Mouse (Mus musculus): ENCODE data around the gene 4933427D14Rik.
A peak's percentile ranks its signal among the peaks of the same experiment; 100 is the strongest.
"Not testable (repeated sequence)": the region's sequence is repeated elsewhere in the genome, so short reads cannot be mapped to it uniquely, and the experiment has no call there.

Gene 4933427D14Rik

DNA sequence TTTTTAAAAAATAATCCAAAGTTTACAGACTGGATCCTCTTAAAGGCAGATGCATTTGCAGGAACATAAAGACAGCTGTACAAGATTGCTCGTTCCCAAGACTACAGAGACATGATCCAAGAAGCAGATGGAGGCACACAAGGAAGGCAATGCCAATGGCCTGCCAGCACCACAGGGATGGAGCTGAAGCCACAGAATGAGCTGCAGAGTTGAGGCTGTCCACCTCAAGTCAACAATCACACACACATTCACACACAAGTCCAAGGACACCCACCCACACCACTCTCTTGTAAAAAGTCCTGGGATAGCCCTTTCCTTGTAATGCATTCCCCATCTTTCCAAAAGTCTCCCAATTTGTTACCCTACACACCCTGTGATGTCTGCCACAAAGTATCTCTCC lies 3.8 kb downstream of the 4933427D14Rik start:
- no peak for DNase-seq (ENCODE audit: low spot score in 2 of 2)

DNA sequence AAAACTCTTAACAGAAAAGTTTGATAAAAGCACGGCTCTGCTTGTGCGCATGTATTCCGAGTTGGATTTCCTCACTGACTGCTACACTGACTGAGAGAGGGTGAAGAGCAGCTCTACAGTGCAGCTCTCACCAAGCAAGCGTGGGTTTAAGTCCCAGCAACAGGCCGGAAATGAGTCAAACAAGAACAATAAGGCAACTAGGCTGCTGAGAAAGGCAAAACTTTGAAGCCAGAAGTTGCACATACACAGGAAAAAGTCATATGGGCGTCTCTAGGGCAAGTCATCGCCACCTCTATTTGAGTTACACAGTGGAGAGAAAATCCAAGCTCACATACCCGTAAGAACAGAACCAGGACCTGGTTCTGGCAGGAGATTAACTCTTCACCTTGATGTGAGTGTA lies 10.8 kb downstream of the 4933427D14Rik start:
- DNase-seq (ENCODE audit: low spot score in 2 of 2): no peak

DNA sequence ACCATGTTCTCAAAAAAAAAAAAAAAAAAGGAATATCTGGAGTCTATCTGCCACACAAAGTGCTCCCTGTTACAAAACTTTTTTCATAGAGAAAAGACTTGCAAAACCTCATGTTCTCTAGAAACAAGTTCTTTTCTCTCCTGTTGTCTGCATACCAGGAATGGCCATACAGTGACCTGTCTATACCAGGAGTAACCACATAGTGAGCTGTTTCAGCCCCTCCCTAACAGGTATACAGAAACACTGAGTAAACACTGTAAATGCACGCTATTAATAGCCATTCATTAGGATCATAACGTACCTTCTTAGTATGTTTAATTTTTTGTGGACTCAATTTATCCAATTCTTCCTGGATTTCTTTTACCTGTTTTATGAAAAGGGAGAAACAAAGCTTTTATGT lies 13.0 kb downstream of the 4933427D14Rik start:
- DNase-seq (ENCODE audit: low spot score in 2 of 2): no peak

DNA sequence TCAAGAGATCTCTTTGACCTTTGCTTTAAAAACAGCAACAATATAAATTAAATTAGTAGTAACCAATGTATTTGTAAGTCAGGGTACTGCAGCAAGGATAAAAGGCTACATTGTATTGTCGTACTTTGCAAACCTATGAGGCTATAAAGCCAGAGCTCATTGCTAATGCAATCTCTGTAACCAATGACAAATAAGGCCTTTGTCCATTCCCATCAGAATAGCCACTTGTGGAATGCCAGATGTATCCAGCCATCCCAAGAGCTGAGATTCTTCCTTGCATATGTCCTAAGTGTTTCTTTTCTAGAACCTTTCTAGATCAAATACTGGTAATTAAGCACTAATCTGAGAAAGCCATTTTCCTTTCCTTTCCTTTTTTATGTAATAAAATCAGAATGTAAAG lies 16.4 kb downstream of the 4933427D14Rik start:
- DNase-seq (ENCODE audit: low spot score in 2 of 2): no peak

GRCm38 (mm10) chr11:72184252-72184651 lies 23.0 kb downstream of the 4933427D14Rik start:
- DNase-seq (ENCODE audit: low spot score in 2 of 2): no peak

GRCm38 (mm10) chr11:72181136-72181535 lies 26.1 kb downstream of the 4933427D14Rik start:
- no peak for DNase-seq (ENCODE audit: low spot score in 2 of 2)

- no peak for DNase-seq (ENCODE audit: low spot score in 2 of 2)
These were observed 26.7 kb downstream of the 4933427D14Rik start for GRCm38 (mm10) chr11:72180556-72180955.

DNA sequence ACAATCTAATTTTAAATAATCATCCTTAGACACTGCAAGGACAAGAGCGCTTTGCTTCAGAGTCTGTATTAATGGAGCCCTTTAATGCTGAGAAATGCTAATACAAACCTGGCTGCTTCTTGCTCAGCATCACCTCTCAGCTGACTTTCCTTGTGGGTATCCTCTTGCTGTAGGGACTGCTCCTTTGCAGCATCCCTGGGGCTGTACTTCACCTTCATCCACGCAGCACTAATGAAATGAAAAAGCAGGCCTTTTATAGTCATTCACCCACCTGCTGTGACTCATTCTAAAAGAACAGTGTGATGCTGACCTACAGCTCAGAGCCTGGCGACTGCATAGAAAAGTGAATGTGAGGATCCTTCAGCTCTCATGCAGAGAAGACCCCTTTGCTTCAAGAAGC lies 30.7 kb downstream of the 4933427D14Rik start:
- DNase-seq (ENCODE audit: low spot score in 2 of 2): no peak

- DNase-seq (ENCODE audit: low spot score in 2 of 2): no peak
These were observed 31.3 kb downstream of the 4933427D14Rik start for GRCm38 (mm10) chr11:72175966-72176365.

GRCm38 (mm10) chr11:72174721-72175120 lies 32.5 kb downstream of the 4933427D14Rik start:
- no peak for DNase-seq (ENCODE audit: low spot score in 2 of 2)

DNA sequence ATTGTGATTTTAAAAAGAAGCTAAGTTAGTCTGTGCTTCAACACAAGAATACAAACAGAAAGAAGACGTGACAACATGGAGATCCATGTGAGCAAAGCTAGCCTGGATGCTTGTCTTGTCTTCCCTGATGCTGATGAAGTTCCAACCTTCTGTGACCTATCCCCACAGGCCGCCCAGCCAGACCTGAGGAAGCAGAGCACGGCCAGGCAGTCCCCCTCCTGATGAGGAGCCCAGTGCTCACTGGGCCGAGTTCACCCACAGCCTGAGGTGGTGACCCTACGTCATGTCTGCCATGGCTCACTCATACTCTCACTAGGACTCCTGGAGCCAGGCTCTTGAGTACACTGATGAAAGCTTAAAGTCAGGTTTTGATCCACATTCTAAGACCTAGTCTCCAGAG lies 33.8 kb downstream of the 4933427D14Rik start:
- DNase-seq (ENCODE audit: low spot score in 2 of 2): no peak

GRCm38 (mm10) chr11:72171906-72172305 lies 35.4 kb downstream of the 4933427D14Rik start:
- not testable (repeated sequence) for DNase-seq (ENCODE audit: low spot score in 2 of 2)

DNA sequence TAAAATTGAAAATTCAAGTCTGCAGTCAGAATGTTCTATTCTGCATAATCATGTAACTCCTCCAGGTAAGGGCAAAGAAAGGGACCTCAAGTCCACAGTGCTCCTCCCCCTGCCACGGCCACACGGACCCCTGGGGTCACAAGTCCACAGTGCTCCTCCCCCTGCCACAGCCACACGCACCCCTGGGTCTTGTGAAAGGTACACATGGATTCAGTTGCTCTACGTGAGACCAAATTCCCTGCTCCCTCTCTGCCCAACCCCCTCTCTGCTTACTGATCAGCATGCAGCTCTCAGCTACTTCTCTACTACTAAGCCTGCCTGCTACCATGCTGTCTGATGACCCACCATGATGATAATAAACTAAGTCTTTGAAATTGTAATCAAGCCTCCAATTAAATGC lies 37.4 kb downstream of the 4933427D14Rik start:
- DNase-seq (ENCODE audit: low spot score in 2 of 2): no peak

DNA sequence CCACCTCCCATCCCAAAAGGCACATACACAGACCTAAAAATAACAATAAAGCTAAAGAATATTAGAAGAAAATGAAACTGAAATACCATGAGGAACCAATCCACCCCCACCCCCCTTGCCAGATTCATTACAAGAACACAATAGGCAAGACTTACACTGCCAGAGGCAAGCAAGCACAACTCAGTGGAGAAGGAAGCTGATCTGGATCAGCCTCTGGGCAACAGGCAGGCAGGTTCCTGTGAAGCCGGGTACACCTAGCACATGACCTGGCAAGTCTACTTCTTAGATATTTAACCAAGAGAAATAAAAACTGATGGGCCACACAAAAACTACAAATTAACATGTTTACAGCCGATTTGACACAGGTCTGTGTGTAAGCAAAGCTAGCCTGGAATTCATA lies 44.1 kb downstream of the 4933427D14Rik start:
- no peak for DNase-seq (ENCODE audit: low spot score in 2 of 2)

DNA sequence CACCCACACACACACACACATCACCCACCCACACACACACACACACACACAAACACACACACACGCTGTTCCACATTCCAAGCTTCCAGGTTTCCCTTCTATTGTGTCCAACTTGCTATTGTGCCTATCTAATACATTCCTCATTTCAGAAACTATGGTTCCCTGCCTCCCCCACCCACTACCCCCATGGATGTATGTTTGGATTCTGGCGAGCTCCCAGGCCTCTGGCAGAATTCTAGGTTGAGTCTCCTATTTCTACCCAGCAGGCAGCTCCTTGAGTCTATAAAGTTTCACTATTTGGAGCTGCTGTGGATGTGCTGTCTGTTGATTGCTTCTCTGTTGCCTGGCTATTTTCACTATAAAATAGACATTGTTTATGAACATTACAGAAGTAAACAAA lies 50.6 kb downstream of the 4933427D14Rik start:
- peak in 1 of 2 experiments; percentile 60 for DNase-seq (ENCODE audit: low spot score in 2 of 2)

DNA sequence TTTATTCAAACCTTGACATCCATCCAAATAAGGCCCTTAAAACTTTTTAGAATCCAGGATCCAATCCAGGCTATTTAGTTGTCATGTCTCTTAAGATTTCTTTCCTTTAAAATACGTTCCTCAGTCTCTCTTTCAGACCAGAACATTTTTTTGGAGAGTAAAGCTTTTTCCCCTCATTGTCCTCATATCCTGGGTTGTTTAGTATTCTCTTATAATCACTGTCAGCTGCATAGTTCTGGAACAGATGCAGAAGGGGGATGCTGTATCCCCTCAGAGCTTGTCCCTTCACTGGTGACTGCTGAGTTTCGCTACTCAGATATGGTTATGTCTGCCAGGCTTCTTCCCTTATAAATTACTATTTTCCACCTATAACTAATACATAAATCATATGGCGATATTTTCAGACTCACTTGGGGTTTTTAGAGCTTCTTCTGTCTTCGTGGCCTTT lies 51.3 kb downstream of the 4933427D14Rik start:
- no peak for DNase-seq (ENCODE audit: low spot score in 2 of 2)

- peak; percentile 69 to 81 for DNase-seq (ENCODE audit: low spot score in 2 of 2)
These were observed 51.9 kb downstream of the 4933427D14Rik start for GRCm38 (mm10) chr11:72155186-72155980.

DNA sequence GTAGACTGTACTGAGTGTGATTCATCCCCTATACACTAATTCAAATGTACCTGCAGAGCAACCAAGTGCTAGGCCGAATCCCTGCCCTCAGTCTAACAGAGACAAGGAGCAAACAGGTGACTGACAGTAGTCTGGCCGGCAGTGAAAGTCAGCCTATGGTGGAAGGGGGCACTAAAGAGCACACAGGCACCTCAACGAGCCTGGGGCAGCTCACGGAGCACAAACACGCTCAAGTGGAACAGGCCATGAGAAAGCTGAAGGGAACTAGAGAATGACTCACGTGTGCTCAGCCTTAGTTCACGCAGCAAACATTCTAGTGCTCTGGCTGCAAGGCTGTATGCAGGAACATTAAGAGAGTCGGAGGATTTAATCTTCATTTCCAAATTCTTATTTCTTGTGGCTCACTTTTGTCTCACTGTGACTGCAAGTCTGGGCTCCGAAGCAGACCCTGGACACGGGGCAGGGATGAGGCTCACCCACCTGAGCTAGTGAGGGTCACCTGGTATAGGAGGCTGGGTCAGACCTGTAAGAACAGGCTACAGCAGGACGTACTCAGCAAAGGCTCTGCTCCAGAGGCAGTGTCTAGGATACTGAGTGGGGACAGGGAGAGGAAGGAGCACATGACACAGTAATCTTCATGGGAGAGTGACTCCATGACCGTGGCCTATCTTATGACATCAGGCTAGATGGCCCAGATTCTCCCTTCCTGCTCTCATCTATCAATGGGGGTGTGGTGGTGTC lies 54.0 kb downstream of the 4933427D14Rik start:
- DNase-seq (ENCODE audit: low spot score in 2 of 2): no peak

- no peak for DNase-seq (ENCODE audit: low spot score in 2 of 2)
These were observed 56.1 kb downstream of the 4933427D14Rik start for GRCm38 (mm10) chr11:72151120-72151519.

- DNase-seq (ENCODE audit: low spot score in 2 of 2): no peak
These were observed 59.3 kb downstream of the 4933427D14Rik start for GRCm38 (mm10) chr11:72147910-72148309.

DNA sequence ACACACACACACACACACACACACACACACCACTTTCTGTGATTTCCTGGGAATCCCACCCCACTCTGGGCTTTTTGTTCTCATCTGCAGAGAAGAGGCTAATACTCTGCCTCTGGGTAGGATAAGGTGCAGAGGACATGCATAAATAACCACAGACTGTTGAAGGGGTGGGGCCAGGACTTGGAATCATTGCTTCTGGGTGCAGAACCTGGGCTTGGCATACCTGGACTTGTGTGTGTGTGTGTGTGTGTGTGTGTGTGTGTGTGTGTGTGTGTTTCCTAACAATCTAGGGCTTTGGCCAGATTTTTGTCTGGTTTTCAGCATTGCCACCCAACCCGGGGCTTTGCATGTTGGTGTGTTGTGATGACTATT lies 61.4 kb downstream of the 4933427D14Rik start:
- no peak for DNase-seq (ENCODE audit: low spot score in 2 of 2)

DNA sequence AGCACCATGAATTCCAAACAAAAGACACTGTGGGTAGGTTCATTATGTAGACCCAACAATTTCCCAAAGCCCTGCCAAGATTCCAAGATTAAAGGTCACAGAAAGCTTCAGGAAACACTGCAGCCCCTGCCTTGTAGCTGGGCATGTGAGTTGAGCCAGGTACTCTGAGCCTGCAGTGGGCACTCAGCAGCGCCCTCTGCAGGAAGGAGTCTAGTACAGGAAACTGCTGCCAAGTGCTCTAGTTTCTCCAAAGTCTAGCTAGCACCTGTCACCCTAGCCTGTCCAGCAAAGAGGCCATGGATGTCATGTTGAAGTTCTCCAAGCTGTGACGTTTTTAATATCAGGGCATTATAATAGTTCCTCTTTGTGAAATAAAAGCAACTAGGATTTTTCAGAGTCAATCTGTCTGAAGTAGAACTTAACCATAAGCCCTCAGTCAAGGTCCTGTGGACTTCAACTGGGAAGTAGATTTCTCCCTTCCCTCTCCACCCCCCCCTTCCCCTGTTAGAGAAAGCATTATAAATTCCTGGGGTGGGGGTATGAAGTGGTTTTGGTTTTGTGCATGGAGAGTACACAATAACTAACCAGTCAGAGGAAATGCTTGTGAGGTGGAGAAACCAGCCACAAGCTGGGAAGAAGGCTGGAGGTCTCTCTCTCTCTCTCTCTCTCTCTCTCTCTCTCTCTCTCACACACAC lies 61.9 kb downstream of the 4933427D14Rik start:
- DNase-seq (ENCODE audit: low spot score in 2 of 2): no peak

Data from right cerebral cortex, postnatal 10 days (tissue).